Mouse (Mus musculus) adrenal gland (tissue): ENCODE measurements around the gene Txndc12.

ENCODE experiments used
- intact Hi-C: fragments of 180-260 bp; cut with DNase I; formaldehyde crosslinking; loops from one replicate; pipeline ENCODE4 v1.15.1; 2025
- long read RNA-seq, 2 experiments: library from polyadenylated mRNA; unstranded; transcript quantifications; one replicate each; pipeline ENCODE4 v2.0.0; 2020; ENCODE audit warnings: borderline replicate concordance in 1 of 2; ENCODE audit not compliant: insufficient replicate concordance in 1 of 2

Txndc12 gene
- long read RNA-seq, experiment 1, transcript Txndc12-201 (7 exons, 1,359 nt): major isoform, 50 of 54 reads
- long read RNA-seq, experiment 1, partial matches to known transcripts: 3 of 54 reads
- long read RNA-seq, experiment 1, other reads (novel, unspliced or antisense): 1 of 54 reads
- long read RNA-seq, experiment 2, transcript Txndc12-201 (7 exons, 1,359 nt): major isoform, 57 of 60 reads
- long read RNA-seq, experiment 2, partial matches to known transcripts: 2 of 60 reads
- long read RNA-seq, experiment 2, other reads (novel, unspliced or antisense): 1 of 60 reads

DNA sequence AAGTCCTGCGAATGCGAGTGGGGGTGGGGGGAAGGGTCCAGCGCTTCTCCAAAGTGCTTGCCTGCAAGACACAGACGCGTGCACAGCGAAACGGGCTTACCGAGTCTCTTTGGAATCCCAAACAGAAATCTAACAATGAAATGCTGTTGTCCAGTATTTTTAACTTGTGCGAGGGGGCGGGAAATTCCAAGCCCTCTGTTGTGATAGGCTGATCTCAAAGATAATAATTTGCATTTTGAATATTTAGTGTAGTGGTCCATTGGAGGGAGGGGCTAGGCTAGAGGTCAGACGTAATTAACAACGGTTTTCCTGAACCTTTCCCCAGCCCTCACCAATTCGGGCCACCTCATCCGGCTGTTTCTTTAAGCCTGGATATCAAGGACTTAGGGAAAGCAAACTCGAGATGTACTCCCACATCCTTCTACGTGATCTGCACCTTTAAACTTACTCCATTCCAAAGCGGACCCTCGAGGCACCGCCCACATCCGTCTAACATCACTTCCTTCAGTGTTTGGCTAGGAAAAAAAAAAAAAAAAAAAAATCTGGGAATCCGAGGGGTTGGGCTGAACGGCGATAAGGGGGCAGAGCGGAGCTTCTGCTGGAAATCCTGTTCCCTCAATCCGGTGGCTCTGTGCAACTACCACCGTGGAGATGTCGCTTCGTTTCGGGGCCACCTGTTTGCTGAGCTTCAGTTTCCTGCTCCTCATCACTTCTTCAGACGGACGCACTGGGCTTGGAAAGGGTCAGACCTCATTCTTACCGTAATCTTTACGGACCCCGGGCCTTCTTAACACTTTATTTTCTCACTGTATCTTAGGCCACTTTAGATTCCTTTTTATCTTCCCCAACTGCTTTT, at the start of gene Txndc12:
TSS of gene Txndc12 (plus strand) at position 487 of the 856 bp plus-strand sequence.
- intact Hi-C loops: no loop called here

DNA sequence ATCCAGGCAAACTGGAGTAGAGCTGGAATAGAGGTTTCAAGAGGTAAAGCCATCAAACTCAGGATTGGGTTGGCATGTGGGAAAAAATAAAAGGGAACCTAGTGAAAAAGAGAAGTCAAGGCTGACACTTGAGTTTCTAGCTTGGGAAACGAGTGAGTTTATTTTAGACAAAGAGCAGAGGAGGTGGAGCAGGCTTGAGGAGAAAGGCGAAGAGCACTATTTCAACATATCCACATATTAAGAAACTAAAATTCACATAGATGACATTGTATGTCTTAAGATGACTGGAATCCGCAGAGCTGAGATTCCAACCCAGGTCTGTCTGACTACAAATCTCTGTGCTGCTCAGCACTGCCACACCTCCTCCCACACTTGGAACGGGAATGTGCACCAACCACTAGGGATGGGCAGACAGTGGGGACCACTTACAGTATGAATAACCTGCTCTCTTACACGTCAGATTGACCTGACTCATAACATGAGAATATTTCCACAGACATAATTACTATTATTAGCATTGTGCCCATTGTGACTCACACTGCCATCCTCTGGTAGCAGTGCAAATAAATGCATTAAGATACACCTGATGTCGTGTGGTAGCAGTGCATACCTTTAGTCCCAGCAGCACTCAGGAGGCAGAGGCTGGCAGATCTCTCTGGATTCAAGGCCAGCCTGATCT, 45.0 kb upstream of the Txndc12 start:
- intact Hi-C loops: no loop called here

DNA sequence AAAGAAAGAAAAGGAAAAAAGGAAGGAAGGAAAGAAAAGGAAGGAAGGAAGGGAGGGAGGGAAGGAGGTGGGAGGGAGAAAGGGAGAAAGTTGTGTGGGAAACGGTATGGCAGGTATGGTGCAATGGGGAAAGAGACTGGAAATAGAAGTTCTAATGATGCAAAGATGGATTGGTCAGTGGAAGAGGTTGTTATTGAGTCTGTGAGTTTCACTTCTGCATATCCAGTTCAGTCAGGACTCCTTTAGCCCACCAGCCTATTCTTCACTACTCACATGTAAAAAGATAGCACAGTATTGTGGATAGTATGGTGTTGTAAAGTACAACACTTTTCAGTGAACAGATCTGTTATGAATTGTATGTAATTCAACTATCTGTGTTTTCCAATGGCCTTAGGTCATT, 43.9 kb upstream of the Txndc12 start:
- intact Hi-C loops: no loop called here

DNA sequence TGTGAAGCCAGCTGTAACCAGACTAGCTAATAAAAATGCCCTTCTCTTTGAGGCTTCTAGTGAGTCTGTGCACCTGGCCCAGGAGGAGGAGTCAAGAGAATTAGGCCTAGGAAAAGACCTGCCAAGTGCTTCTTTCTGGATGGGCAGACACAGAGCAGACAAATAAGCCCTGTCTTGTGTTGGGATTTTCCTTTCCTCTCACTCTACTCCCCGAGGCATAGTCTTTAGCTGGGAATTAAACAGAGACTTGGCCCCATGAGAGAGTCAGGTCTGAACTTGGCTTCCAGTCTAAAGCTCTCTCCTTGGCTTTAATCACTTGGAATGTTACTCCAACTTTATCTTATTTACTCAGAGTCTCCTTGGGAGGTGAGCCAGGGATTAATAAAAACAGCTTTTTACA, 40.5 kb upstream of the Txndc12 start:
- intact Hi-C loops: no loop called here

DNA sequence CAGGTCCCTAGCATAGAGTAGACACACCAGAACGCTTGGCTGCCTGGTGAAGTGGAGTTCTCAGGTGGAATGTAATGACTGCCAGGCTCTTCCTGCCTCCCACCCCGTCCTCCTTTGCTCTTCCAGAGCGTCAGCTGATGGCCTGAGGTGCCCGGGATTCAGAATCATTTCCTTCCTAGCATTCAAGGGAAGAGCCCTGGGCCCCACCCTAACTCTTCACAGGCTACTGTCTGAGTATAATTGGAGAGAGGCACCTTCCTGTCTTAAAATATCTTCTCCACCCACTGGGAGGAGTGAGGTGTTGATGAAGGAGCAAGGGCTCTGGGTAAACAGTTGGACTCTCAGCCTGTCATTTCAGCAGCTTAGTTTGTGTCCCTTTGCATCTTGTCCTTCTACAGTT, 37.7 kb upstream of the Txndc12 start:
- intact Hi-C loops: loop anchor here (5.0 kb wide), 2 partner anchors 76 to 181 kb away; no protein-coding TSS in a partner anchor

DNA sequence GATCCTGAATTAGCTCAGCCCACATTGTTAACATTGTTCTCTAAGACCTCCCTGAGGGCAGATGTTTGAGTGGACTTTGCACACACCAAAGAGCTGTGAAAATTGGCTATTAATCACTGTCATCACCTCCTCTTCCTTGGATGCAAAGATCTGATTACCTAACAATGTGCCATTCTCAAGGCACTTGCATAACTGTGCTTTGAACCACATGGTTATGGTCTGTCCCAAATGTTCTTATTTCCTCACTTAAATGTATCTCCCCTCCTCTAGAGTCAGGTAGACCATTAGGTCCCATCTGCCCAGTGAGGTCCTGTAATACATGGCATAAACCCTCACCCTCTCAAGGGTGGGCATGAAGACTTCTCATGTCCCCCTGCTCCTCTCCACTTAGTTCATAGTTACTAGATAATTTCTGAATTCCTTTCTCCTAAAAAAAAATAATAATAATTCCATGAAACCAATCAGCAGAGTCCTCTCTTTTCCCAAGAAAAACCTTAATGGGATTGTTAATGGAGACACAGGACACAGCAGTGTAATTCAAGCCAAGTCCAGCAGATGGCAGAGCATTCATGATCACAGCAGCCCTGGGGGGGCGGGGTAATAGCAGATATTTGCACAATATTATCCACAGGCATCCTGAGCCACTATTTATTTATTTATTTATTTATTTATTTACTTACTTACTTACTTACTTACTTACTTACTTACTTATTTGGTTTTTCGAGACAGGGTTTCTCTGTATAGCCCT, 36.1 kb upstream of the Txndc12 start:
- intact Hi-C loops: loop anchor here (5.0 kb wide), 2 partner anchors 74 to 179 kb away; no protein-coding TSS in a partner anchor

DNA sequence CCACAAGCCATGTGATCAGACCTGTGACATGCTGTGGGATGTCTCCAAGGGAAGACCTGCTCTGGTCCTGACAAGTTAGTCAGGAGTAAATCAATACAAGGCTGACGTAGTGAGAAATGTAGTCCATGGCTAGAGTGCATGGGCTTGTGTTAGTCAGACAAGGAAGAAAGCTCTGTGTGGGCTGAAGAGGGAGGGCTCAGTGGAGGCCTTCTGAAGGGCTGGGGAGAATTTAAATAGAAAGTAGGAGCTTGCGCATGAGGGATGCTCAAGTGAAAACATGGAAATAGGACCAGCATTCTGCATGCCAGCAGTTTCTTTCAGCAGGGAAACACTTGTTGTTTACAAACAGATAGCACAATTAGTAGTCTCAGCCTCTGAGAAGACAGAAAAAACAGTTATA, 30.9 kb upstream of the Txndc12 start:
- intact Hi-C loops: no loop called here

DNA sequence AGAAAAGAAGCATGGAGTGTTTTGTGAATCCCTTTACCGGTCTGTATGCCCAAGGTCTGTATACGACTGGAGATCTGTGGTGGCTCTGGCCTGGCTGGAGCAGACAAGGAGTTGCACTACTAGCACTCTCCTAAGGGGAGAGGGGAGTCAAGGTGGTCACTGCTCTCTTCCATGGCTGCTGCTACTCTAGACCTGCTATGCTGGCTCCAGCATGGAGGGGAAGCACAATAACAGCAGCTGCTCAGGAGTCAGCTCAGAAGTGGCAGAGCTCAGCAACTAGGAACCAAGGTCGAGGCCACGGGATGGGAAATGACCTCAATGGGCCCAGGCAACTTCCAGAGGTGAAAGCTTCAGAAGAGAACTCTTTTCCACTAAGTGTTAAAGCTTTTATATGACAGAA, 23.3 kb upstream of the Txndc12 start:
- intact Hi-C loops: no loop called here

DNA sequence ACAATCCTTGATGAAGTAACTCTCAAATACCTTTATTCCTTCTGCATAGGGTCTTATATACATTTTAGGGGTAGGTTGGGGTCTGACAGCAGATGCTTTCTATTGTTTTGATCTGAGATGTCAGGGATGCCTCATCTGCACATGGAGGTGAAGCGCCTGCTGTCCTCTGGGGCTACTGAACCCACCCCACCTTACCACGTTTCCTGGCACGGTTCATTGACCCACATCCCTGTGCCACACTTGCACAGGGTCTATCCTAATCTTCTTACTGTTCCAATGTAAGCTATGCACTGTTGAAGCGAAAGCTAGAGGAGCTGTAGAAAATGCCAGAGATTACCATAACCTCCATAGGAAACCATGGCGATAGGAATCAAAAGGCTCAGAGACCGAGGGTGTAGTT, 22.9 kb upstream of the Txndc12 start:
- intact Hi-C loops: no loop called here

DNA sequence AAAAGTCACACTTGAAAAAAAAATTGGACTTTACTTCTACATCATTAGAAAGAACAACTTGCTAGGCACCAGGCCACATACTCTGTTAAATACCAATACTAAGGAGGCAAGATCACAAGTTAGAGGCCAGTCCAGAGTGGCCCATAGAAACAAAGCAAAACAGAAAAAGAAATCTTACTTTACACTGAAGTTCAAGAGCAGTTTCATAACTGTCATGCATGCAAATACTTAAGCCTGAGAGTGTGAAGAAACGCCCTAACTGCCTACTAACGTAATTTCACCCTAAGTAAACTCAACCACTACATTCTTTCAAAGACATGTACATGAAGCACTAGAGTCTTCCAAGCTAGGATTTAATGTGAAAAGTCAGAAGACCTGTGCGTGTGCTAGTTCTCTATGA, 8.7 kb upstream of the Txndc12 start:
- intact Hi-C loops: no loop called here

DNA sequence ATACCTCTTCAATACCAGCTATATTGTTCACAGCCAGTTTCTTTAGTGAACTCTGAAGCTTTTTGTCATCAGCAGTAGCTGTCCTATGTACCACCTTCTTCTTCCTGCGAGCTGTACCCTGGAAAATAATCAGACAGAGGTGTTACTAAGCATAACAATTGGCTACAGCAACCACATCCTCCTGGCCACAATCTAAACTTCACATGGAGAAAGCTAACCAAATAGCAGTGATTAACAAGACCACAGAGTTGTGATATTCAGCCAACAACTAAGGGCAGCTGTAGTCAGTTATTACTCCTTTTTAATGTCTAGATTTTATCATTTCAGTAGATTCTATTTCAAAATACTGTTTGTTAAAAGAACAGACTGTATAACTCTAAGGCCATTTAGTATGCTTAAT, 8.3 kb upstream of the Txndc12 start:
- intact Hi-C loops: no loop called here

DNA sequence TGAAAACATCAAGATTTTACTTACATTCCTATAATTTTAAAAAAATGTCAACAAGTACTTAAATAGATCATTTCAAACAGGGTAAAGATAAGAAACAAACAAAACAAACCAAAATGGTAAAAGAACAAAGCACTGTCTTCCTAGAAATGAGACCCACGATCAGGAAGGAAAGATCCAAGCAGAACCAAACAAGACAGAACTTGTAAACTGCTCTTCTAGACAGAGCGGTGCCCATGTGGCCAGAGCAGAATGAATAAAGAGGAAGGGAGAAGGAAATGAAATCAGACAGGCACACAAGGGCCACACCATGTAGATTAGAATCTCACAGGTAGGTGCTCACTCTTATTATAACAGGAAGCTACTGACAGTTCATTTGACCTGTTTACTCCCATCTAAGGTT, 7.8 kb upstream of the Txndc12 start:
- intact Hi-C loops: no loop called here

DNA sequence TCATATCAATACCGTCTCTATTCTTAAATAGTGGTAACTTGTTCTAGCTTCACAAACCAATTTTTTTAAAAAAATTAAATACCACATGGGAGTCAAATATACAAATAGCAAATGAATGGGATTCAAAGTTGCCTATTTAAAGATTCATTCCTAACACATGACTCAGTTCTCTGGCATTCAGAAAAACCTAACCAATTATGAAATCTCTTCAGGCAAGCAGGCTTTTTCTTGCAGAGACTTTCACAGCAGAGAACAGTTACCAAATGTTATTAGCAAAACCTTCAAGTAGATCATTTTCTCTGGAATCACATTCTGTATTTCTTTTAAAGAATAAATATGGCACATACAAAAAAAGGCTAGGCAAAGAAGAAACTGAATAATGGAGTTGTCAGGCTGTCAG, 3.7 kb upstream of the Txndc12 start:
- intact Hi-C loops: no loop called here

DNA sequence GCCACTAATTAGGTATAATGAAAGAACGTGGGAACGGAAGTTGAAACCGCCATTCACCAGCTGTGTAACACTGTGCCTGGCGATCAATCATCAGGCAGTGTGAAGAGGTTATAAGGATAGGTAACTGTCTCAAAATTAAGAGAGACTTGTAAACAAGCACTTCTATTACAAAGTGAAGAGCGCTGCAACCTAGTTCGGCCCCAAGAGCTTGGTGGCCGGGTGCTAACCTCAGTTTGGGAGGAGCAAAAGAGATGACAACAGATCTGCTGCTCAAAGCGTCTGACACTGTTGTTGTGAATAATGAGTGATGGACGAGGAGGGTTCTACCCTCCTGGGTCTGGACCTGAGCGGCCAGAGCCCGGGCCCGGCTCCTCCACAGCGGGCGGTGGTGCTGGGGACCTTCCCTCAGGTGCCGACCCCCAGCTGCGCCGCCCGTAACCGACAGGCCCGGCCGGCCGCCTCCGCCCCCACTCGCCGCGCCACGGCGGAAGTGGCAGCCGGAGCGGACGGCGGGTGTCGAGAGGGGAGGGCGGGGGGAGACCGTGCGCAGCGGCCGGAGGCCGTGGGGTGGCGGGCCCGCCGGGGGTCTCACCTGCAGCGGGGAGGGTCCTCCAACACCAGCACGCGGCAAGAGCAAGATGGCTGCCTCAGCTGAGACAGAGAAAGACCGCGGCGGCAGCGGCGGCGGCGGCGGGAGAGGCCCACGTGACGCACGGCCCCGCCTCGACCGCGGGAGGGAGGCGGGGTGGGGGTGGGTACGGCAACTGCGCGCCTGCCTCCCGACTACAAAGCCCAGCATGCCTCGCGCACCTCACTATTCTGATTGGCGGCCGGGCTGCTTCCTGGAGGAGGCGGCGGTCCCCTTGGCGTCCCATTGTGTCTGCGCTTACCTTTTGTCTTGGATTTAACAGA, 1.2 kb upstream of the Txndc12 start, which contains the start of gene Btf3l4:
TSS of gene Btf3l4 (minus strand) at position 699 of the 912 bp plus-strand sequence.
- intact Hi-C loops: no loop called here

DNA sequence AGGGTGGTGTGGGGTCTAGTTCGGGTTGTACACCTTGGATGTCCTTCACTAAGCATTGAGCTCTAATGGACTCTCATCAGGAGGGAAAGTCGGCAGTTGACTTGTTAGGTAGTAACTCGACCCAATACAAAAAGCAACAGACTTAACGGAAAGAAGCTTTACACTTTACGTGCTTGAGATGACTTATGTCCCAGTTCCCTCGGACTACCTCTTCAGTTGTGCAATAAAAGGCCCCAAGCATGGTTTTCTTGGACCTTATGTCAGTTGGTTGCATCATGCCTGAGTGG, 630 bp upstream of the Txndc12 start:
- intact Hi-C loops: no loop called here

DNA sequence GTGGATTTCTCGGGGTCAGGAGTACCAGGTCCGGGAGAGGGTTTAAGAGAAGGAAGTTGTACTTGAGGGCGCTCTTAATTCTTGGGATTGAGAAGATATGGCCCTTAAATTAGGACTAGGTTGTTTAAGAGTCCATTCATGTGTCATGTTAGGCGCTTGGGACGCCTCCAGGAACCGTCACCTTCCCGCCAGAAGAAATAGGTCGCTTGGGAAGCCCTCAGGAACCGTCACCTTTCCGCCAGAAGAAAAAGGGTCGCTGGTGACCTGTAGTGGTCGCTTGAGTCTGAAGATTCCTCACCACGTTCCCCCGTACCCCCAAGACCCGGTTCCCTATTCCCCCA, 540 bp downstream of the Txndc12 start:
- intact Hi-C loops: no loop called here

DNA sequence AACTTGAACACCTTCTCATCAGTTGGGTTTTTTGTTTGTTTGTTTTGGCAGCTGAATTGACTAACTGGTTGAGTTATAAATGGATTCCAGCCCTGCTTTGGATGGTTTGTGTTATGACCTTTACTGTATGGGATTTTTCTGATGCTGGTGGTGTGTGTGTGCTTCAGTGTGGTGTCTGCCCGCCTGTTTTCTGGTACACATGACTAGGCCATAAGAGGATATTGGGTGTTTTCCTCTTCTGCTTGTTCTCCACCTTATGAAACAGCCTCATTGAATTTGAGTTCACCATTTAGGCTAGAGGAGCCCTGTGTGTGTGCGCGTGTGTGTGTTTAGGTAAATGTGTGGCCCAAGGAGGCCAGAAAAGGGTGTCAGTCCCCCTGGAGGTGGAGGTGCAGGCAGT, 1.1 kb downstream of the Txndc12 start:
- intact Hi-C loops: no loop called here

DNA sequence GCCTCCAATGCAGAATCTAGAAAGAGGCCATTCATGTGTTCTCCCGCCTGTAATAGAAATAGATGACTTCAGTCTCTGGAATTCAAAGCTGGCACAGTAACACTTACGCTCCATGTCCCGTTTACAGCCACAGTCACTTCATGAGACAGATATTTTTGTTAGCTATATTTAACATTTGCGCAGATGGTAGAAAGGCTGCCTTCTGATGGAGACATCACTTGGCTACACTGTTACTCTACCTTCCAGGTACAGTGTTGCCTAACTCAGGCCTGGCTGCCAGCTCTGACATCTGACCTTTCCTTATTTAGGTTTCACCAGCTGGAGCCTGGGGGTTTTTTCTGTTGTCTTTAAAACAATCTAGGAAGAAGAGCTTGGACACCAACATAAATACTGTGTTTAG, 3.6 kb downstream of the Txndc12 start:
- intact Hi-C loops: no loop called here

DNA sequence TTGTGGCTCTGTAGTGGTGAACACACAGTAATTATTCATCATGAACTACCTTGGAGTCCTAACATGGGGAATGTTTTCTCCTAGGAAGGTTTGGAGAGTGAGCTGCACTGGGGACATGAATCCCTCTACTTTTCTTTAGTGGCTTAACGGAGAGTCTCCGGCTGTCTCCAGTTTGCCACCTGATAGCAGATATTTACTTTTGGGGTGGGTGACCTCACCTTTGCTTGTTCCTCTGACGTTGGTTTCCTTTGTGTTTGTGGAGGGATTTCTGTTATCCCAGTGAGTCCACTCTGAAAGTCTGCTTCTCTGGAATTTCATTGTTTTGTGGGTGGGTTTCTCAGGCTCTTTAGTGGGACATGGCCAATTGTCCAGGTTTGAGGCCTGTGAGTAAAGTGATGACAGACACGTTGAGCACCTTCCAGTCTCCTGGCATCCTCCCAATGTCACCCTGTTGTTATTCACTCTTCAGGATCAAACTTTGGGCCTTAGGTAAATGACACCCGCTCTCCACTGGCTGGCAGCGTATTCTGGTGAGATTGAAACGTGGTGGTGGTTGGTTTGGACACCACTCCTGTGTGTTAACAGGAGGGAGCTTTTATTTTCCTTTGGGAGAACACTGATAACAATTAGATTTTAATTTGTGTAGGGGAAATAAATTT, 7.6 kb downstream of the Txndc12 start:
- intact Hi-C loops: no loop called here

DNA sequence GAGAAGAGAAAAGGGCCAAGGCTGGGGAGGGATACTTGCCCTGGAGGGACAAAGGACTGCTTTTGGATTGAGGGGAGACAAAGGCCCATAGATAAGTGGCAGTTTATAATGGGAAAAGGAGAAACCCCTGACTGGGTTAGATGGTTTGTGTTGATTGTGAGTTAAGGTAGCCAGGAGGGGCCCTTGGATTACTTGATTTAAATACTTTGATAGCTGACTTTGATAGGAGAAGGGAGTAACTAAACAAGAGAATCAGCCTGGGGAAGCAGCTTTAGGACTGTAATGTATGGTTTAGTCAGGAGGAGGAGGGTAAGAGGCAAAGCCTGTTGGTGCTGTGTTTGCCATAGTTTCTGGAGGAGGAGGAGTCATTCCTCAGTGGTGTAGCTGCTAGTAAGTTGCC, 8.9 kb downstream of the Txndc12 start:
- intact Hi-C loops: no loop called here
